Mouse (Mus musculus): ENCODE measurements around the gene Fam193a. TPM values are rescaled to one million over a fixed set of nuclear protein-coding genes. Genes with fewer than 3 reads are reported as not detected.

Fam193a gene
- polyA plus RNA-seq, 1 experiment from 2014 or later = 14.1 TPM

DNA sequence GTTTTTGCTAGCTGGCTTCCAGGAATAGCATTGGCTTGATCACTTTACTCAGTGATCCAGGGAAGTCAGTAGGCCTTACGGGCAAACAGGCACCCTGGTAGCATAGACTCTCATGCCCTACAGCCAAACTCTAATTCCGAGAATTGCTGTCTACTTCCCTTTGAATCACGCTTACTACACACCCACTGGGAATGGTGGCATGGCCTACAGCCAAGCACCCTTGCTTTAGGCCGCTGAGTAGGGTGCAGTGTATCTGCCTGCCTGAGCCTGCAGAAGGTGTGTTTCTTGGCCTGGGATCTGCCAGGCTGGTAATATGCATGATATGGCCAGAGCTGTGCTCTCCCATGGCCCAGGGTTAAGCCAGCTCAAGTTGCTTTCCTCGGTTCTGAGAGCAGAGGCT is 159.0 kb downstream of the Fam193a start:
- no peaks in the 10 kb centered on the region for H3K36me3 ChIP-seq (ENCODE audit: control insufficient read depth, insufficient read depth, low read length)

DNA sequence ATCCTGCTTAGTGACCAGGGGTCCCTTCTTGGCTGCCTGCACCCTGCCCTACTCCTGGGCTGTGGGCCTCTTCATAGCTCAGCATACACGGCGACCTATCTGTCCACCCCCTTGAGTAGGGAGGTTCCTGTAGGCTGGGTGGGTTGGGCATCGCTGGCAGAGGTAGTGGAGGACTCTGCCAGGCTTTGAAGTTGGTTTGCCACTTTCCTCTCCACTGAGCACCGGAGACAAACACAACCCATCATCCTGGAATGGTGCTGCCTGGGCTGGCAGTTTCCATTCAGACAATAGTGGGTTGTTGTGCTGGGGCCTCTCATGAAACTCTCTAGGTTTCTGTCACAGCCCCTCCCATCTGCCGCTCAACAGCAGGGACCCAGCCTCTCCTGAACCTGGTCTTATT is 160.4 kb downstream of the Fam193a start:
- no peak overlapping the region for H3K4me3 ChIP-seq (ENCODE audit: low read depth, low read length)
- no peaks in the 10 kb centered on the region for H3K4me1 ChIP-seq (ENCODE audit: control insufficient read depth, insufficient read depth, low read length)
- 83% methylated on average over 5 of the region's 5 CpGs for WGBS
- no peaks in the 10 kb centered on the region for H3K27me3 ChIP-seq (ENCODE audit: control insufficient read depth, insufficient read depth, low read depth, low read length)
- no peaks in the 10 kb centered on the region for H3K36me3 ChIP-seq (ENCODE audit: control insufficient read depth, insufficient read depth, low read length)
- no peaks in the 10 kb centered on the region for H3K9me3 ChIP-seq (replicated peaks; ENCODE audit: control insufficient read depth, low read length, poor library complexity, severe bottlenecking)
- H3K27ac ChIP-seq (ENCODE audit: low read length) = no peak overlapping the region
- no peak for ATAC-seq
- H3K9ac ChIP-seq (ENCODE audit: low read depth, low read length) = no peak overlapping the region
- H3K4me2 ChIP-seq (ENCODE audit: low read length) = no peak overlapping the region

More for the DNA sequence above, 159.0 kb downstream of the Fam193a start:
- Histone ChIP-seq H3K27ac (ENCODE audit: low read length) (no peak overlapping the region), H3K4me2 (ENCODE audit: low read length) (no peak overlapping the region), H3K27me3 (ENCODE audit: control insufficient read depth, insufficient read depth, low read depth, low read length) (no peaks in the 10 kb centered on the region), H3K9ac (ENCODE audit: low read depth, low read length) (no peak overlapping the region), H3K9me3 (replicated peaks; ENCODE audit: control insufficient read depth, low read length, poor library complexity, severe bottlenecking) (no peaks in the 10 kb centered on the region), H3K4me3 (ENCODE audit: low read depth, low read length) (no peak overlapping the region), H3K4me1 (ENCODE audit: control insufficient read depth, insufficient read depth, low read length) (no peaks in the 10 kb centered on the region)
- 85% methylated on average over 5 of the region's 5 CpGs for WGBS
- no peak for ATAC-seq

DNA sequence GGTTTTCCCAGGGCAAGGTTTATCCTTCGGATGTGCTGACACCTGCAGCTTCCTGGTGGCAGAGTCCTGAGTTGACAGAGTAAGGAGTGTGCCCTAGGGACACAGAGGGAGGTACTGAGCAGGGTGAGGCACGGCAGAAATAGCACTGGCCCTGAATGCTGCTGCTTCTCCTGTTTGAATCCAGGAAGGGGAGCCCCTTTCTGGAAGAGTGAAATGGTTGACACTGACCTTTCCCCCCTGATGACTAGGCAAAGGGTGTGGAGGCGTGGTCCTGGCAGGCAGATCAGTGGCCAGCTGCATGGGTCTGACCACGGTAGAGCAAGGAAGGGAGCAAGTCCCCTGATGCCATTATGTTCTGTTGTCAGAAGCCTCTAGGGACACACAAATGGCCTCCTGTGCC is 161.0 kb downstream of the Fam193a start:
- no peaks in the 10 kb centered on the region for H3K9me3 ChIP-seq (replicated peaks; ENCODE audit: control insufficient read depth, low read length, poor library complexity, severe bottlenecking)
- no peak overlapping the region for H3K4me2 ChIP-seq (ENCODE audit: low read length)
- WGBS = 52% methylated on average over 4 of the region's 4 CpGs
- no peaks in the 10 kb centered on the region for H3K36me3 ChIP-seq (ENCODE audit: control insufficient read depth, insufficient read depth, low read length)
- no peak overlapping the region for H3K27ac ChIP-seq (ENCODE audit: low read length)
- H3K9ac ChIP-seq (ENCODE audit: low read depth, low read length) = no peak overlapping the region
- no peak for ATAC-seq
- H3K4me1 ChIP-seq (ENCODE audit: control insufficient read depth, insufficient read depth, low read length) = no peaks in the 10 kb centered on the region
- H3K4me3 ChIP-seq (ENCODE audit: low read depth, low read length) = no peak overlapping the region
- H3K27me3 ChIP-seq (ENCODE audit: control insufficient read depth, insufficient read depth, low read depth, low read length) = no peaks in the 10 kb centered on the region

DNA sequence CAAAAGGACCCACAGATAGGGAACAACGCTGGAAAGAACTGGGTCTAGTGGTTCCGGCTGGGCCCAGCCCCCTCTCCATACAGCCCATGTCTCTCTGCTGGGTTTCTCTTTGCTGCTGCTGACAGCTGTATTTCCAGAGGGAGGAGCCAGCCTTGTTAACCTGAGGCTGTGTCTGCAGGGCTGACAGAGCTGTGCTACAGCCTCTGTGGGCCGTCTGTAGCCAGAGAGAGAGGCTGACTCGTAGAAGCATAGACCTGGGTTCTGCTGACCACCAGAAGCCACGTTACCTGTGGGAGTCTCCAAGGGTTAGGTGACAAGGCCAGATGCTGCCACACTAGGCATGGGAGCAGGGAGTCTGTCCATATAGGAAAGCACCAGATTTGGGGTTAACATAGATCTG is 163.3 kb downstream of the Fam193a start:
- no peak overlapping the region for H3K4me2 ChIP-seq (ENCODE audit: low read length)
- no peaks in the 10 kb centered on the region for H3K4me1 ChIP-seq (ENCODE audit: control insufficient read depth, insufficient read depth, low read length)
- no peaks in the 10 kb centered on the region for H3K36me3 ChIP-seq (ENCODE audit: control insufficient read depth, insufficient read depth, low read length)
- H3K9ac ChIP-seq (ENCODE audit: low read depth, low read length) = no peak overlapping the region
- no peaks in the 10 kb centered on the region for H3K9me3 ChIP-seq (replicated peaks; ENCODE audit: control insufficient read depth, low read length, poor library complexity, severe bottlenecking)
- no peak overlapping the region for H3K27ac ChIP-seq (ENCODE audit: low read length)
- 79% methylated on average over 5 of the region's 5 CpGs for whole genome bisulfite sequencing
- H3K4me3 ChIP-seq (ENCODE audit: low read depth, low read length) = no peak overlapping the region
- no peak for ATAC-seq
- H3K27me3 ChIP-seq (ENCODE audit: control insufficient read depth, insufficient read depth, low read depth, low read length) = no peaks in the 10 kb centered on the region

DNA sequence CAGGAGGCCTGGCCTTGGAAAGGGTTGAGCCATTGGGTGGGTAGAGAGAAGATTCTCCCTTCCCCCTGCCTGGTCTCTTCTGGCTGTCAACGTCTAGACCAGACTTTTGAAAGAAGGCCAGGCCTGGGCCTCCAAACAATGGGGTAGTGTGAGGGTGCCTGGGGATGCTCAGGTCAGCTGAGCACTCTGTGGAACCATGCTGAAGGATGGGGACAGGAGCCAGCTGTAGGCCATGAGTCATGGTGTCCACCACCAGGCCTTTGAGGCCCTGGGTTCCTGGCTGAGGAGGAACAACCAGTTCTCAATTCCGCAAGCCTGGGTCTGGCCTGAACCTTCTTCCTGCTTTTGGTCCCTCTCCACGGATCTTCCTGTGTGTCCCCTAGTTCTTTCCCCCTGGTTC is 164.1 kb downstream of the Fam193a start:
- Histone ChIP-seq H3K27me3 (ENCODE audit: control insufficient read depth, insufficient read depth, low read depth, low read length) (no peaks in the 10 kb centered on the region), H3K27ac (ENCODE audit: low read length) (no peak overlapping the region), H3K36me3 (ENCODE audit: control insufficient read depth, insufficient read depth, low read length) (no peaks in the 10 kb centered on the region), H3K4me2 (ENCODE audit: low read length) (no peak overlapping the region), H3K9ac (ENCODE audit: low read depth, low read length) (no peak overlapping the region), H3K4me3 (ENCODE audit: low read depth, low read length) (no peak overlapping the region), H3K9me3 (replicated peaks; ENCODE audit: control insufficient read depth, low read length, poor library complexity, severe bottlenecking) (no peaks in the 10 kb centered on the region), H3K4me1 (ENCODE audit: control insufficient read depth, insufficient read depth, low read length) (no peaks in the 10 kb centered on the region)
- no peak for ATAC-seq
- WGBS = 83% methylated on average over 3 of the region's 3 CpGs

DNA sequence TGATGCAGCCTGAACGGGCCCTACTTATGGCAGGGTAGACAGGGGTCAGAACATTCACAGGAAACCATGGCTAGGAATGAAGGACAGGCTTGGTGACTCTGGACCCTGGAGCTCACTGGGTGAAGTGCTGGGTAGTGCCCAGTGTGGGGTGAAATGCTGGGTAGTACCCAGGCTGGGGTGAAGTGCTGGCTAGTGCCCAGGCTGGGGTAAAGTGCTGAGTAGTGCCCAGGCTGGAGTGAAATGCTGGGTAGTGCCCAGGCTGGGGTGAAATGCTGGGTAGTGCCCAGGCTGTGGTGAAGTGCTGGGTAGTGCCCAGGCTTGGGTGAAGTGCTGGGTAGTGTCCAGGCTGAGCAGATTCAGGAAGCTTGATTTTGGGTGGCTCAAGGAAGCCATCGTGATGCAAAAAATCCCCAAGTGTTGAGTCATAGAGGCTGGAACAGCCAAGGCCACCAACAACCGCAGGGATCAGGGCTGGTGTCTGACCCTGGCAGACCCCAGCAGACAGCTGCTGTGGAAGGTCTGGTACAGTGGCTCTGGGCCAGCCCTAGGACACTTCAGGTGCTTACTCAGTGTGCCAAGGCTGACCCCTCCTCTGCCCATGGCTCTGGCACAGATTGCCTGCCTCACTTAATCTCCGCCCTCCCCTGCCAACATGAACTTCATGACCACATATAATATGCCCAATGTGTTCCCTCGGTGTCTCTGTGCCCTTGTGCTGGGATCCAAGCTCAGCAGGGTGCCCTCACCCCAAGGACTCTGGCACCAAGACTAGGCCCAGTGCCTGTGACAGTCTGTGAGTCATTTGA is 165.2 kb downstream of the Fam193a start:
- no peak overlapping the region for H3K4me3 ChIP-seq (ENCODE audit: low read depth, low read length)
- WGBS = 82% methylated on average over 5 of the region's 5 CpGs
- ATAC-seq = no peak
- H3K36me3 ChIP-seq (ENCODE audit: control insufficient read depth, insufficient read depth, low read length) = no peaks in the 10 kb centered on the region
- no peak overlapping the region for H3K27ac ChIP-seq (ENCODE audit: low read length)
- no peak overlapping the region for H3K9ac ChIP-seq (ENCODE audit: low read depth, low read length)
- no peaks in the 10 kb centered on the region for H3K4me1 ChIP-seq (ENCODE audit: control insufficient read depth, insufficient read depth, low read length)
- H3K9me3 ChIP-seq (replicated peaks; ENCODE audit: control insufficient read depth, low read length, poor library complexity, severe bottlenecking) = no peaks in the 10 kb centered on the region
- no peaks in the 10 kb centered on the region for H3K27me3 ChIP-seq (ENCODE audit: control insufficient read depth, insufficient read depth, low read depth, low read length)
- H3K4me2 ChIP-seq (ENCODE audit: low read length) = no peak overlapping the region

DNA sequence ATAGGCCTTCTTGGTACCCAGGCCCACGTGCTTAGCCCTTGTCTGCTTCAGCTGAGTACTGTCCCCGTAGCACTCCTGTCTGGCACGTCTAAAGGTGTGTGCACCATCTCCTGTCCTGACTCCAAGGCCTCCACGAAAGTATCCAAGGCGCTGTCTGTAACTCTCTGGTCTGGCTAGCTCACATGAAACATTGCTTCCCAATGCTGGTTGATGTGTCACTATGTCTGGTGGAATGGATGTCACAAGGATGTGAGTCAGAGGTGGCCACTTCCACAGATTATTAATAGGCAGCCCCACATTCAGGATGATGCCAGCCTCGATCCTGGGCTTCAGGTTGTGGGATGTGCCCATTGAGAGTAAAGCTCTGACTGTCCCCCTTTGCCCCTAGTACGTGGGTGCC is 166.1 kb downstream of the Fam193a start:
- H3K4me2 ChIP-seq (ENCODE audit: low read length) = no peak overlapping the region

More for the DNA sequence above, 166.1 kb downstream of the Fam193a start:
- Histone ChIP-seq H3K36me3 (ENCODE audit: control insufficient read depth, insufficient read depth, low read length) (no peaks in the 10 kb centered on the region), H3K4me1 (ENCODE audit: control insufficient read depth, insufficient read depth, low read length) (no peaks in the 10 kb centered on the region), H3K27me3 (ENCODE audit: control insufficient read depth, insufficient read depth, low read depth, low read length) (no peaks in the 10 kb centered on the region), H3K9me3 (replicated peaks; ENCODE audit: control insufficient read depth, low read length, poor library complexity, severe bottlenecking) (no peaks in the 10 kb centered on the region), H3K27ac (ENCODE audit: low read length) (no peak overlapping the region), H3K4me3 (ENCODE audit: low read depth, low read length) (no peak overlapping the region), H3K9ac (ENCODE audit: low read depth, low read length) (no peak overlapping the region)
- 85% methylated on average over 7 of the region's 7 CpGs for WGBS
- no peak for ATAC-seq

Other genes with a start within 250 kb of the Fam193a start
- gene Poln, start 200.5 kb upstream of the Fam193a start, polyA plus RNA-seq (2015; fragmentation: Nextera tagmentation; extraction: Ambion mirVana) = 0.18 and 0.26 TPM in 2 replicates
- gene Haus3, start 200.4 kb upstream of the Fam193a start, polyA plus RNA-seq (2015; fragmentation: Nextera tagmentation; extraction: Ambion mirVana) = 10.5 and 14.4 TPM in 2 replicates
- gene Mxd4, start 182.2 kb upstream of the Fam193a start, polyA plus RNA-seq (2015; fragmentation: Nextera tagmentation; extraction: Ambion mirVana) = 32.0 and 33.9 TPM in 2 replicates
- gene Zfyve28, start 81.5 kb upstream of the Fam193a start, polyA plus RNA-seq (2015; fragmentation: Nextera tagmentation; extraction: Ambion mirVana) = 4.0 and 4.9 TPM in 2 replicates
- gene Cfap99, start 81.3 kb upstream of the Fam193a start, polyA plus RNA-seq (2015; fragmentation: Nextera tagmentation; extraction: Ambion mirVana) = 0.10 and 0.16 TPM in 2 replicates
- gene Rnf4, start 33.6 kb upstream of the Fam193a start, polyA plus RNA-seq (2015; fragmentation: Nextera tagmentation; extraction: Ambion mirVana) = 127 and 131 TPM in 2 replicates
- gene Tnip2, start 144.1 kb downstream of the Fam193a start, polyA plus RNA-seq (2015; fragmentation: Nextera tagmentation; extraction: Ambion mirVana) = 9.2 and 14.1 TPM in 2 replicates
- gene Sh3bp2, start 155.9 kb downstream of the Fam193a start, polyA plus RNA-seq (2015; fragmentation: Nextera tagmentation; extraction: Ambion mirVana) = 21.8 and 28.5 TPM in 2 replicates
- gene Add1, start 203.7 kb downstream of the Fam193a start, polyA plus RNA-seq (2015; fragmentation: Nextera tagmentation; extraction: Ambion mirVana) = 203 and 212 TPM in 2 replicates

Measured in midbrain, embryonic 16.5 days (tissue).